Comparison of ENCODE assay signal across 18 mouse cellular contexts in genomic region chr2:76653070-76653469, GRCm38 (mm10). TPM values are rescaled to one million over a fixed set of nuclear protein-coding genes. Genes with fewer than 3 reads are reported as not detected.
"Had no signal": no experiment of that assay in that cellular context is flagged by ENCODE, and none has a peak within 500 bp of the region (broad histone marks: within the 10 kb centered on the region; RNA-seq: fewer than 3 reads in every experiment).

No protein-coding gene starts in this region.

- ATAC-seq: intestine, embryonic 16.5 days had no signal

- DNase-seq: kidney, postnatal 10 days; kidney, postnatal 4 days; left cerebral cortex, postnatal 4 days; liver, embryonic 13.5 days; lung, adult 2 months; lung, postnatal 14 days; right cerebral cortex, postnatal 4 days; spleen, adult 18-20 months; thymus, adult 2 months; thymus, postnatal 25 days had no signal

- H3K4me2 ChIP-seq: liver, embryonic 13.5 days; midbrain, embryonic 12.5 days; neural tube, embryonic 12.5 days had no signal

- H3K36me3 ChIP-seq: liver, embryonic 13.5 days; midbrain, embryonic 12.5 days; neural tube, embryonic 12.5 days had no signal

- H3K4me3 ChIP-seq: liver, embryonic 13.5 days; megakaryocyte, embryonic 14.5 days; midbrain, embryonic 12.5 days; neural tube, embryonic 12.5 days had no signal

- H3K9ac ChIP-seq: liver, embryonic 13.5 days; midbrain, embryonic 12.5 days; neural tube, embryonic 12.5 days had no signal

- H3K27me3 ChIP-seq: liver, embryonic 13.5 days; megakaryocyte, embryonic 14.5 days; midbrain, embryonic 12.5 days; neural tube, embryonic 12.5 days had no signal

- H3K27ac ChIP-seq: liver, embryonic 13.5 days; macrophage; midbrain, embryonic 12.5 days; neural tube, embryonic 12.5 days had no signal

- H3K9me3 ChIP-seq: liver, embryonic 13.5 days; megakaryocyte, embryonic 14.5 days; neural tube, embryonic 12.5 days had no signal

RNA-seq across cellular contexts. Expression of gene Pjvk, which starts 4.8 kb away (rescaled TPM):
- total RNA-seq: left cerebral cortex, adult 18-20 months; monocyte, adult 5-6 weeks; neutrophil, adult 5-6 weeks had no signal
- polyA plus RNA-seq: intestine, embryonic 16.5 days; liver, embryonic 13.5 days; lung, adult 2 months; thymus, adult 2 months had no signal
